Mouse (Mus musculus): ENCODE measurements around the gene Rabepk.
"Not testable (repeated sequence)": the region's sequence is repeated elsewhere in the genome, so short reads cannot be mapped to it uniquely, and the experiment has no call there.

Rabepk gene

DNA sequence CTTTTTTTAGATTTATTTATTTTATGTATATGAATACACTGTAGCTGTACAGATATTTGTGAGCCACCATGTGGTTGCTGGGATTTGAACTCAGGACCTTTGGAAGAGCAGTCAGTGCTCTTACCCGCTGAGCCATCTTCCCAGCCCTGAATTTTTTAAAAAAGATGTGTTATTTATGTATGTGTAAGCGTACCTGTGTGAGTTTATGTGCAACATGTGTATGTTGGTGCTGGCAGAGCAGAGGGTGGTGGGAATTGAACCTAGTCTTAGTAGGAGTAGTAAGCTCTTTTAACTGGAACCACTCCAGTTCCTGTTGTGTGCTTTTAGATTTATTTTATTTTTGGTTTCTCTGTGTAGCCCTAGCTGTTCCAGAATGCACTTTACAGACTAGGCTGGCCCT, 4.5 kb upstream of the Rabepk start:
- DNase-seq = no peak

DNA sequence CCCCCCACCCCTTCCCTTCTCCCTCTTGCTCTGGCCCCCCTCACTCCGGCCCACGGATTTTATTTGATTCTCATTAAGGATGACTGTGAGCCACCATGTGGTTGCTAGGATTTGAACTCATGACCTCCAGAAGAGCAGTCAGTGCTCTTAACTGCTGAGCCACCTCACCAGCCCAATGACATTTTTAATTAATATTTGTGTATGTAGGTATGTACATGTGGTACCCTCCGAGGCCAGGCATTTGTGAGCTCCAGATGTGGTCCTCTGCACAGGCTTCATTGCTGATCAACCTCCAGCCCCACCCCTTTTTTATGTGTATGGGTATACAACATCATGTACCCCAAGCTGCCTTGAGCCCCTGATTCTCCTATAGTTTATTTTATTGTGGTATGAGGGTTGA, 4.0 kb upstream of the Rabepk start:
- no peak for DNase-seq

- DNase-seq = peak; percentile 31
Measured at GRCm38 (mm10) chr2:34802565-34803245, 3.0 kb upstream of the Rabepk start.

- DNase-seq = peak; percentile 94
Measured at GRCm38 (mm10) chr2:34801516-34802482, 2.1 kb upstream of the Rabepk start.

GRCm38 (mm10) chr2:34800371-34800770, 659 bp upstream of the Rabepk start:
- DNase-seq = no peak

GRCm38 (mm10) chr2:34795426-34795825, 4.3 kb downstream of the Rabepk start:
- no peak for DNase-seq

- no peak for DNase-seq
Measured at GRCm38 (mm10) chr2:34794511-34794910, 5.2 kb downstream of the Rabepk start.

- DNase-seq = not testable (repeated sequence)
Measured at GRCm38 (mm10) chr2:34792543-34792942, 7.2 kb downstream of the Rabepk start.

GRCm38 (mm10) chr2:34790282-34790681, 9.4 kb downstream of the Rabepk start:
- no peak for DNase-seq

DNA sequence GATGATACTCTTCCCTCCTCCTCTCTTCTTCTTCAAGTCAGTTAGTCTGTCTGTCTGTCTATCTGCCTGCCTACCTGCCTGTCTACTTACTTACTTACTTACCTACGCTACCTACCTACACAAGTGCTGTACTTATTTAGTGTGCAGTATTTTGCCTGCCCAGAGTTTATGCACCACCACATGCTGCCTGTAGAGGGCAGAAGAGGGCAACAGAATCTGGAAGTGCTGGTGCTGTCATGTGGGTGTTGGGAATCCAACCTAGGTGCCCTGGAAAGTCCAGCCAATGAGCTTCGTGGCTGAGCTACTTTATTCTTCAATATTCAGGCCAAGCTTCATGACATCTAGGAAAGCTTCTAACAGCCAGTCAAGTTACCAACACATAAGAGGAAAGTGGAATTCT, 15.6 kb downstream of the Rabepk start:
- DNase-seq = no peak

GRCm38 (mm10) chr2:34783064-34784020, 16.4 kb downstream of the Rabepk start:
- no peak for DNase-seq

DNA sequence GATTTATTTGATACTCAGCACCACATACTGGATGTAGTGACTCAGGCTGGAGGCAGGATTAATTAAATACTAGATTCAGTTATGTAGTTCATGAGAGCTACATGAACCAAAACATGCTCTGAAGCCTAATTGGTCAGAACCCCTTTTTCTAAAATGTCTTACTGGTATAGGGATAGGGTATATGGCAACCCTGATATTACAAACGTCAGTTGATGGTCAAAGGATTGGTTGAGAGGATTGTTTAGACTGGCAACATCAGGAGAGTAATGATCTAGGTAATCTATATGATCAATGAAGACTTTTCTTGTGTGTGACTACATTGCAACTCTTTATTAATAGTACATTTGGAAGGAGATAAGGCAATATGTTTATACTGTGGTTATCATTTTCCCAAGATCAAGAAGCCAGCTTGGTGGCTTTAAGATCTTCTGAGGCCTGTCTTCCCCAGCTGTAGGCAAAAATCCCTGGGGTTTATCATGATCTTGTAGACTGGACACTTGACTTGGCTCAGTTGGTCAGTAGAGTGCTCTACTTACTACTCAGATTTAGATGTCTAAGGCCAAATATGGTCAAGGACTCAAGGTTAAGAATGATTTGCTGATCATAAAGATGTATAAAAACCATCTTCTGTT, 22.4 kb downstream of the Rabepk start:
- DNase-seq = no peak

DNA sequence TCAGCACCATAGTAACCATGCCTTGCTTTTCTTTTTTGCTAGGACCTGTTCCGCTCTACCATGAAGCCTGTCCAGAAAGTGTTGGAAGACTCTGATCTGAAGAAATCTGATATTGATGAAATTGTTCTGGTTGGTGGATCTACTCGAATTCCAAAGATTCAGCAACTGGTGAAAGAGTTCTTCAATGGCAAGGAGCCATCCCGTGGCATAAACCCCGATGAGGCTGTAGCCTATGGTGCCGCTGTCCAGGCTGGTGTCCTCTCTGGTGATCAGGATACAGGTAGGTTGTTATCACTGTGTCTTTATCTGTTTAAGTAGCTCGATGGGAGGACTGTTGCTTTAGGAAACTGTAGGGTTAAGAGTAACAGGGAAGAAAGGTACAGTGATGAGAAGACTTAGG, 25.2 kb downstream of the Rabepk start:
- no peak for DNase-seq

DNA sequence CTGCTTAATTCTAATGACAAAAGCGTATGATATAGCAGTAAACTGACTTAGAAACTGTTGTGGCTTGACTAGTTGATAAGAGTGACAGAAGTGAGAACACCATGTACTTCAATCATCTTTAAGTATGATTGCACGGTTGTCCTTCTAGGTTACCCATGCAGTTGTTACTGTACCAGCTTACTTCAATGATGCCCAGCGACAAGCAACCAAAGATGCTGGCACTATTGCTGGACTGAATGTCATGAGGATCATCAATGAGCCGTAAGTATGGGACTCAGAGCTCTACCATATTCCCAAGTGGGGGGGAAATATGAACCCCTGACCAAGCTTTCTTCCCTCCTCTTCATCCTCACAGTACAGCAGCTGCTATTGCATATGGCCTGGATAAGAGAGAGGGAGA, 26.0 kb downstream of the Rabepk start:
- no peak for DNase-seq

- DNase-seq = no peak
Measured at GRCm38 (mm10) chr2:34772252-34773235, 27.2 kb downstream of the Rabepk start.

- DNase-seq = peak; percentile 94
Measured at GRCm38 (mm10) chr2:34771368-34772226, 28.1 kb downstream of the Rabepk start, which contains the start of gene Hspa5. Hspa5 (plus strand) TSS chr2:34771970.

DNA sequence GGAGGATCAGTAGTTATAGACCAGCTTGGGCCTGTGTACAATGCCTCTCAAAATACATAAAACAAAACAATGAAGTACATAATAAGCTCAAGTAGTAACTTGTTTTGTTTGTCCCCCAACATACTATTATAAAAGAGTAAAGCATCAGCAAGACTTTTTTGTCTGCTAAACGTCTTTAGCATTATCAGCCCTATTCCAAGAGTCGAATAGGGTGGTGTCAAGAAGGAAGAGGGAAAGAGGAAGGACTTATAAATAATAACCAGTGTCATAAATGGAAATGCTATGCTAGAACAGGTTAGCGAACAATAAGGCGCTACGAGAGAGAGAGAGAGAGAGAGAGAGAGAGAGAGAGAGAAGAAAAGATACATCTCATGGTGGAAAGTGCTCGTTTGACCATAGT, 28.8 kb downstream of the Rabepk start:
- no peak for DNase-seq

DNA sequence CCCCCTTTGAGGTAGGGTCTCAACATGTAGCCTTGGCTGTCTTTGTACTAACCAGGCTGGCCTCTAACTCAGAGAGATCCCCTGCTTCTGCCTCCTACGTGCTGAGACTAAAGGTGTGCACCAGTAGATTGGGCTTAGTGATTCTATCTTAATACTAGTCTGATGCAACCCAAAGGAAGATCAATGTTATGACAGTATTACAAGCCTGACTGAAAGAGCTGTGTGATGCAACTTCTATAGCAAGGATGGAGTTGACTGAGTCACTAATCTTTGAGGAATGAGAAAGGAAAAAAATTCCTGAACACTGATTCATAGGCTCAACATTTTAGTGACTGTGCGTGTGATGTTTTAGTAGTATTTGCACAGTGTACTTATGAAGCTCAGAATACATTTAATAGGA, 29.7 kb downstream of the Rabepk start:
- no peak for DNase-seq

GRCm38 (mm10) chr2:34764801-34765200, 34.9 kb downstream of the Rabepk start:
- DNase-seq = no peak

GRCm38 (mm10) chr2:34762872-34763271, 36.8 kb downstream of the Rabepk start:
- no peak for DNase-seq

Data from right cerebral cortex, postnatal 4 days (tissue).